Mouse (Mus musculus): Measurements from ENCODE around the gene Smim12. TPM values are rescaled to one million over a fixed set of nuclear protein-coding genes. Genes with fewer than 3 reads are reported as not detected.

Gene Smim12
- polyA plus RNA-seq, 1 experiment from 2014 or later, result 50.4 TPM

DNA sequence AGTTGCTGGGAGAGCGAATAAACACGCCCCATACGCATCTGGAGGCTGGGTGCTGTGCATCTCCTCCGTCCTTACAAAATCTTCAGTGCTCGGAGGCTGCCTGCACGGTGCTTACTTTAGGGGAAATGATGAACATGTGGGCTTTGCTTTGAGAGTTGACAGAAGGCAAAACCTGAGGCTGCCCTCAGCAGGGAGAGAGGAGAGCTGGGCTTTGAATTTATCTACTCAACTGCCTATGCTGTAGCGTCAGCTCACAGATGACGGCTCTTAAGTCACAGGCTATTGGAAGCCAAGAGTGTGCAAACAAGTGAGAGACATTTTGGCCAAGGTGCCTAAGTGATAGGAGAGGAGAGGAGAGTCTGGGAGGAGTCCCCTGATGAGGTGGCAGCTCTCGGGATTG is 35.7 kb downstream of the Smim12 start:
- Histone ChIP-seq H3K27me3 (no peaks in the 10 kb centered on the region), H3K27ac (no peak overlapping the region), H3K9me3 (replicated peaks) (no peaks in the 10 kb centered on the region), H3K4me3 (no peak overlapping the region), H3K4me1 (no peaks in the 10 kb centered on the region), H3K4me2 (no peak overlapping the region), H3K9ac (no peak overlapping the region), H3K36me3 (ENCODE audit: poor library complexity, severe bottlenecking) (no peaks in the 10 kb centered on the region)
- ATAC-seq, result no peak
- WGBS, result 81% methylated on average over 9 of the region's 9 CpGs

GRCm38 (mm10) chr4:127286907-127287306 is 43.3 kb downstream of the Smim12 start:
- Histone ChIP-seq H3K4me3 (no peak overlapping the region), H3K36me3 (ENCODE audit: poor library complexity, severe bottlenecking) (no peaks in the 10 kb centered on the region), H3K4me2 (no peak overlapping the region), H3K27ac (no peak overlapping the region), H3K4me1 (no peaks in the 10 kb centered on the region), H3K9ac (no peak overlapping the region), H3K9me3 (replicated peaks) (no peaks in the 10 kb centered on the region), H3K27me3 (no peaks in the 10 kb centered on the region)
- no peak for ATAC-seq
- 78% methylated on average over 4 of the region's 4 CpGs for WGBS

DNA sequence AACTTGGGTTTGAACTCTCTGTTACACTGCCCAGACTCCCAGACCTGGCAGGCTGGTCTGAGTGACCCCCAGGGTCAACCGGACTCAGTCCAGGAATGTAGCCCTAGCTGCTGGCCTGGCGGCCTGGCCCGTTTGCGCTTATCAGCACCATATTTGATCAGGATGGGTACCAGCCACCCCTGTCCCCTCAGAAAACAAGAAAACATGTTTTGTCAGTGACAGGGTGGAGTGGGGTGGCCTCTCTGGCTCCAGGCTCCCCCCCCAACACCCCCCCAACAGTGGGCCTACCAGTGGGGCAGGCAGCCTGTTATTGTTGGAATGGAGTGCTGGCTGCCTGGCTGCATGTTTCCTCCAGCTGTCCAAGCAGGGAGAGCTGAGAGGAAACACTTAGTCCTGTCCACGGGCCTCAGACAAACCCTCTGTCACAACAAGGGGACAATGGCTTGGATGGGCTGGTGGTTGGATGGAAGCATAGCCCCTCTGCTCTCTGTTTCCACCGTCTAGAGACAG is 45.5 kb downstream of the Smim12 start:
- Histone ChIP-seq H3K36me3 (ENCODE audit: poor library complexity, severe bottlenecking) (no peaks in the 10 kb centered on the region), H3K4me1 (no peaks in the 10 kb centered on the region), H3K27me3 (no peaks in the 10 kb centered on the region), H3K9ac (no peak overlapping the region), H3K9me3 (replicated peaks) (no peaks in the 10 kb centered on the region), H3K4me2 (no peak overlapping the region), H3K4me3 (no peak overlapping the region), H3K27ac (no peak overlapping the region)
- no peak for ATAC-seq
- WGBS, result 85% methylated on average over 6 of the region's 6 CpGs

DNA sequence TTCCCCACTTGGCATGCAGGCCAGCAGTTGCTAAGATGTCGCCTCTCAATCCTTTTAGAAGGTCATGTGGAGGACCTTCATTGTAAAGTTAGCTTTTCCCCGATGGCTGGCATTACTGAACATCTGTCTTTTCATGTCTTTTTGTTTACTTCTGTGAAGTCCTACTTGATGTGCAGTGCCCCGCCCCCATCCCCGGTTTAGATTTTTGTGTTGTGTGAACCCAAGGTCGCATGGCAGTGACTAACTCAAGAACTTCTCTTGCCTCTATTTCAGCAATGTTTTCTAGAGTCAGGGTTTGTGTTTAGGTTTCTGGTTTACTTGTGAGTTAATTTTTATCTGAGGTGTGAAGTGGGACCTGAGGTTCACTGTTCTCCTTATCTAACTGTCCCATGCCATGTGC is 49.0 kb downstream of the Smim12 start:
- 78% methylated on average over 5 of the region's 5 CpGs for WGBS
- H3K27ac ChIP-seq, result no peak overlapping the region
- H3K4me3 ChIP-seq, result no peak overlapping the region
- H3K9me3 ChIP-seq (replicated peaks), result no peaks in the 10 kb centered on the region
- ATAC-seq, result no peak
- H3K4me1 ChIP-seq, result no peaks in the 10 kb centered on the region
- no peaks in the 10 kb centered on the region for H3K36me3 ChIP-seq (ENCODE audit: poor library complexity, severe bottlenecking)
- no peak overlapping the region for H3K9ac ChIP-seq
- no peak overlapping the region for H3K4me2 ChIP-seq
- no peaks in the 10 kb centered on the region for H3K27me3 ChIP-seq

Other genes starting within 250 kb of the Smim12 start
- 120 and 122 TPM in 2 replicates for gene Sfpq, start 222.5 kb upstream of the Smim12 start, polyA plus RNA-seq (2015; fragmentation: Nextera tagmentation; extraction: Ambion mirVana)
- gene Zmym1, start 182.6 kb upstream of the Smim12 start, polyA plus RNA-seq (2015; fragmentation: Nextera tagmentation; extraction: Ambion mirVana), result 26.4 and 28.4 TPM in 2 replicates
- gene Zmym6, start 166.4 kb upstream of the Smim12 start, polyA plus RNA-seq (2015; fragmentation: Nextera tagmentation; extraction: Ambion mirVana), result 24.0 and 30.0 TPM in 2 replicates
- gene Tmem35b, start 120.1 kb upstream of the Smim12 start, polyA plus RNA-seq (2015; fragmentation: Nextera tagmentation; extraction: Ambion mirVana), result 13.6 and 15.9 TPM in 2 replicates
- 4.9 and 5.4 TPM in 2 replicates for gene Dlgap3, start 74.6 kb upstream of the Smim12 start, polyA plus RNA-seq (2015; fragmentation: Nextera tagmentation; extraction: Ambion mirVana)
- 11.4 and 13.1 TPM in 2 replicates for gene Gja4, start 70.3 kb downstream of the Smim12 start, polyA plus RNA-seq (2015; fragmentation: Nextera tagmentation; extraction: Ambion mirVana)
- 0.10 TPM in 1 of 2 replicates, not detected in the other for gene Gjb3, start 87.1 kb downstream of the Smim12 start, polyA plus RNA-seq (2015; fragmentation: Nextera tagmentation; extraction: Ambion mirVana)
- not detected in 2 replicates for gene Gjb4, start 110.3 kb downstream of the Smim12 start, polyA plus RNA-seq (2015; fragmentation: Nextera tagmentation; extraction: Ambion mirVana)
- gene Gjb5, start 114.4 kb downstream of the Smim12 start, polyA plus RNA-seq (2015; fragmentation: Nextera tagmentation; extraction: Ambion mirVana), result 0.10 TPM in 1 of 2 replicates, not detected in the other